Comparison of ENCODE assay signal across 22 mouse cellular contexts in genomic region chr13:30761151-30761631, GRCm38 (mm10). TPM values are rescaled to one million over a fixed set of nuclear protein-coding genes. Genes with fewer than 3 reads are reported as not detected.
DNase-seq lines count a peak whose midpoint lies in the region; ATAC-seq and TF ChIP-seq lines count a peak whose summit lies in the region.
"Had no signal": no experiment of that assay in that cellular context is flagged by ENCODE, and none has a peak within 500 bp of the region (broad histone marks: within the 10 kb centered on the region; RNA-seq: fewer than 3 reads in every experiment).

No protein-coding gene starts in this region.

- H3K36me3 ChIP-seq in heart, embryonic 16.5 days (ENCODE audit: control insufficient read depth, insufficient read depth): no peaks in the 10 kb centered on the region
- H3K36me3 ChIP-seq in CH12.LX (replicated peaks in 1 of 2; ENCODE audit: control insufficient read depth in 1 of 2, insufficient read depth in 1 of 2, low read length in 1 of 2): peaks cover 83 to 97% of the 10 kb centered on the region in 2 experiments
- H3K36me3 ChIP-seq: embryonic facial prominence, embryonic 12.5 days; limb, embryonic 13.5 days; liver, embryonic 13.5 days; midbrain, embryonic 12.5 days had no signal

- no peak for TF ChIP-seq CTCF in CH12.LX (conservative IDR thresholded peaks at IDR 0.05 in 1 of 2, IDR thresholded peaks at IDR 0.05 in 1 of 2; ENCODE audit: low read depth in 2 of 2, low read length in 2 of 2)

- dilution Hi-C loops in CH12.LX (cut with MboI; ENCODE audit: extremely low pct_ligation_motif_present, extremely low pct_unique_long_range_greater_than_20kb, low sequenced_read_pairs): no loop called here

- in situ Hi-C loops in CH12.LX (cut with MboI; ENCODE audit: low pct_ligation_motif_present, low pct_unique_long_range_greater_than_20kb, low sequenced_read_pairs): no loop called here

- TF ChIP-seq EP300 in CH12.LX (IDR thresholded peaks at IDR 0.05; ENCODE audit: low read length): peak; percentile 80

- H3K79me2 ChIP-seq in CH12.LX (replicated peaks; ENCODE audit: control insufficient read depth, extremely low read depth, insufficient read depth, poor library complexity, severe bottlenecking): peaks cover 62% of the 10 kb centered on the region

- H3K4me2 ChIP-seq in heart, embryonic 16.5 days (ENCODE audit: low read depth, low read length): no peak overlapping the region
- peak overlapping the region; percentile 95 for H3K4me2 ChIP-seq in CH12.LX (ENCODE audit: insufficient read depth, low read depth, poor library complexity, severe bottlenecking)
- H3K4me2 ChIP-seq: embryonic facial prominence, embryonic 12.5 days; heart, embryonic 11.5 days; hindbrain, embryonic 14.5 days; limb, embryonic 13.5 days; liver, embryonic 13.5 days; lung, embryonic 14.5 days; midbrain, embryonic 12.5 days had no signal

- peak; percentile 50 for TF ChIP-seq POLR2A in CH12.LX (IDR thresholded peaks at IDR 0.05; ENCODE audit: low read depth, low read length)

- H3K4me3 ChIP-seq in heart, embryonic 16.5 days (ENCODE audit: low read length): no peak overlapping the region
- H3K4me3 ChIP-seq in CH12.LX (replicated peaks in 1 of 3; ENCODE audit: low read depth in 2 of 3, low read length in 2 of 3, poor library complexity in 1 of 3): peak overlapping the region in 1 of 3 experiments; percentile 47
- H3K4me3 ChIP-seq: embryonic facial prominence, embryonic 12.5 days; limb, embryonic 13.5 days; liver, embryonic 13.5 days; midbrain, embryonic 12.5 days had no signal

- no peak for ATAC-seq in heart, embryonic 16.5 days (replicated peaks; ENCODE audit: extremely low read depth, insufficient read depth, low FRiP score)
- no peak for ATAC-seq in frontal cortex, adult (ENCODE audit: low TSS enrichment)
- ATAC-seq: forebrain, embryonic 14.5 days; intestine, postnatal 0 days had no signal

- no peak for DNase-seq in heart, postnatal 25 days (ENCODE audit: low spot score)
- peak; percentile 81 for DNase-seq in CH12.LX (ENCODE audit: extremely low read depth)
- peak; percentile 74 for DNase-seq in naive thymus-derived CD4-positive, alpha-beta T cell, adult 2 months (ENCODE audit: low read depth)
- DNase-seq in thymus, postnatal 14 days: peak; percentile 66
- DNase-seq in embryo, embryonic 9.5 days (ENCODE audit: extremely low spot score): no peak
- no peak for DNase-seq in adrenal gland, adult 2 months
- DNase-seq: cerebellum, adult 2 months; gastrocnemius, postnatal 25 days; heart, postnatal 14 days; liver, embryonic 13.5 days; lung, embryonic 14.5 days had no signal

- no peak overlapping the region for H3K9ac ChIP-seq in heart, embryonic 16.5 days (ENCODE audit: low read length)
- H3K9ac ChIP-seq in CH12.LX (ENCODE audit: insufficient read depth, low read depth): peak overlapping the region; percentile 31
- H3K9ac ChIP-seq: embryonic facial prominence, embryonic 12.5 days; hindbrain, embryonic 14.5 days; limb, embryonic 13.5 days; liver, embryonic 13.5 days; lung, embryonic 14.5 days; midbrain, embryonic 12.5 days had no signal

- intact Hi-C loops in heart, postnatal 25 days (cut with DNase I): no loop called here

- peak overlapping the region; percentile 24 for H3K27ac ChIP-seq in heart, embryonic 16.5 days (ENCODE audit: low read length)
- H3K27ac ChIP-seq in CH12.LX (ENCODE audit: insufficient read depth, low read depth): peak overlapping the region; percentile 93
- H3K27ac ChIP-seq: embryonic facial prominence, embryonic 12.5 days; hindbrain, embryonic 14.5 days; limb, embryonic 13.5 days; liver, embryonic 13.5 days; midbrain, embryonic 12.5 days; stomach, postnatal 0 days had no signal

- H3K4me1 ChIP-seq in heart, embryonic 16.5 days (ENCODE audit: control insufficient read depth, insufficient read depth, low read length): no peaks in the 10 kb centered on the region
- H3K4me1 ChIP-seq in CH12.LX (ENCODE audit: control insufficient read depth in 1 of 2, insufficient read depth in 2 of 2): peaks cover 14 to 99% of the 10 kb centered on the region in 2 experiments
- H3K4me1 ChIP-seq: embryonic facial prominence, embryonic 12.5 days; limb, embryonic 13.5 days; liver, embryonic 13.5 days; midbrain, embryonic 12.5 days had no signal

- 0 out of 2 replicates have a peak, but pooled peaks cover 2% of the 10 kb centered on the region for H3K27me3 ChIP-seq in heart, embryonic 16.5 days (ENCODE audit: control insufficient read depth, insufficient read depth, low read length)
- no peaks in the 10 kb centered on the region for H3K27me3 ChIP-seq in CH12.LX (replicated peaks)
- H3K27me3 ChIP-seq: embryonic facial prominence, embryonic 12.5 days; liver, embryonic 13.5 days; midbrain, embryonic 12.5 days had no signal

- WGBS in heart, embryonic 16.5 days: 69% methylated on average over 8 of the region's 8 CpGs

- H3K9me3 ChIP-seq in heart, embryonic 16.5 days (replicated peaks; ENCODE audit: control insufficient read depth, low read length): no peaks in the 10 kb centered on the region
- H3K9me3 ChIP-seq in CH12.LX (replicated peaks; ENCODE audit: low read length): no peaks in the 10 kb centered on the region
- H3K9me3 ChIP-seq: embryonic facial prominence, embryonic 12.5 days; limb, embryonic 13.5 days; liver, embryonic 13.5 days; midbrain, embryonic 12.5 days had no signal

- TF ChIP-seq RAD21 in CH12.LX (IDR thresholded peaks at IDR 0.05; ENCODE audit: low read depth, low read length): no peak; the same call in 1 of the 2 replicates

TF ChIP-seq in CH12.LX, 34 proteins besides CTCF, POLR2A, EP300 and RAD21:
- peak; percentile 64; the same call in 1 of the 2 replicates for TF ChIP-seq CHD2 (IDR thresholded peaks at IDR 0.05; ENCODE audit: low read length)
- peak; percentile 87; the same call in 1 of the 2 replicates for TF ChIP-seq MEF2A (IDR thresholded peaks at IDR 0.05; ENCODE audit: borderline replicate concordance, low read depth, low read length)
- TF ChIP-seq MYC (IDR thresholded peaks at IDR 0.05; ENCODE audit: low read depth, low read length): peak; percentile 83
- peak; percentile 97 for TF ChIP-seq ETS1 (conservative IDR thresholded peaks at IDR 0.05; ENCODE audit: low read depth, low read length)
- no peak; the same call in 1 of the 2 replicates for TF ChIP-seq USF2 (conservative IDR thresholded peaks at IDR 0.05; ENCODE audit: low read depth, low read length)
- TF ChIP-seq NRF1 (IDR thresholded peaks at IDR 0.05; ENCODE audit: low read depth, low read length): no peak
- peak; percentile 15; the same call in 1 of the 2 replicates for TF ChIP-seq SMC3 (IDR thresholded peaks at IDR 0.05; ENCODE audit: low read depth, low read length)
- peak; percentile 68 for TF ChIP-seq ZMIZ1 (IDR thresholded peaks at IDR 0.05; ENCODE audit: low read depth, low read length)
- TF ChIP-seq KAT2A (IDR thresholded peaks at IDR 0.05; ENCODE audit: insufficient replicate concordance, low read length): 0 out of 2 replicates have a peak, but pooled peaks have one; percentile 37
- 0 out of 2 replicates have a peak, but pooled peaks have one; percentile 8 for TF ChIP-seq JUN (IDR thresholded peaks at IDR 0.05; ENCODE audit: insufficient read depth, low read depth, low read length)
- TF ChIP-seq UBTF (IDR thresholded peaks at IDR 0.05; ENCODE audit: low read depth, low read length): no peak
- peak; percentile 92 for TF ChIP-seq ZNF384 (IDR thresholded peaks at IDR 0.05; ENCODE audit: low read depth, low read length)
- TF ChIP-seq BHLHE40 (IDR thresholded peaks at IDR 0.05; ENCODE audit: low read depth, low read length): peak; percentile 97
- TF ChIP-seq TCF12 (IDR thresholded peaks at IDR 0.05; ENCODE audit: low read depth, low read length): peak; percentile 78
- TF ChIP-seq MAFK (IDR thresholded peaks at IDR 0.05; ENCODE audit: insufficient replicate concordance, low read length): no peak; the same call in 1 of the 2 replicates
- TF ChIP-seq JUND (conservative IDR thresholded peaks at IDR 0.05; ENCODE audit: low read depth, low read length): peak; percentile 55
- TF ChIP-seq USF1 (IDR thresholded peaks at IDR 0.05; ENCODE audit: low read depth, low read length): peak; percentile 47
- peak; percentile 77; the same call in 1 of the 2 replicates for TF ChIP-seq IRF4 (IDR thresholded peaks at IDR 0.05; ENCODE audit: low read depth, low read length)
- peak; percentile 25; the same call in 1 of the 2 replicates for TF ChIP-seq CHD1 (IDR thresholded peaks at IDR 0.05; ENCODE audit: low read depth, low read length)
- TF ChIP-seq HCFC1 (IDR thresholded peaks at IDR 0.05; ENCODE audit: low read depth, low read length): 0 out of 2 replicates have a peak, but pooled peaks have one; percentile 29
- peak; percentile 33; the same call in 1 of the 2 replicates for TF ChIP-seq NELFE (IDR thresholded peaks at IDR 0.05; ENCODE audit: low read depth, low read length)
- peak; percentile 63 for TF ChIP-seq RCOR1 (conservative IDR thresholded peaks at IDR 0.05; ENCODE audit: low read depth, low read length)
- TF ChIP-seq MXI1 (IDR thresholded peaks at IDR 0.05; ENCODE audit: low read depth, low read length): peak; percentile 91; the same call in 1 of the 2 replicates
- no peak for TF ChIP-seq ELF1 (IDR thresholded peaks at IDR 0.05; ENCODE audit: low read depth, low read length)
- no peak for TF ChIP-seq E2F4 (IDR thresholded peaks at IDR 0.05; ENCODE audit: insufficient replicate concordance, low read depth, low read length)
- TF ChIP-seq POLR2AphosphoS2 (IDR thresholded peaks at IDR 0.05; ENCODE audit: low read depth, low read length): 0 out of 2 replicates have a peak, but pooled peaks have one; percentile 17
- peak; percentile 90 for TF ChIP-seq MAX (IDR thresholded peaks at IDR 0.05; ENCODE audit: low read length)
- TF ChIP-seq SIN3A (IDR thresholded peaks at IDR 0.05; ENCODE audit: low read length): peak; percentile 88
TF ChIP-seq in CH12.LX: peak in this region for 22.

RNA-seq across cellular contexts. Expression of gene Irf4, which starts 12.2 kb away (rescaled TPM):
- polyA plus RNA-seq in heart, embryonic 16.5 days (2015; fragmentation: Nextera tagmentation; extraction: Ambion mirVana): 0.22 and 0.24 TPM in 2 replicates
- total RNA-seq in heart, postnatal 25 days (2021): 1 to 10 TPM in 1 of 2 experiments, under 1 TPM in 1; 0.99 to 1.3 TPM
- total RNA-seq in CH12.LX (2012; rRNA removed): 115 and 138 TPM in 2 replicates
- 122 and 142 TPM in 2 replicates for total RNA-seq in CH12.LX (2014; rRNA removed)
- 74.5 and 81.7 TPM in 2 replicates for polyA plus RNA-seq in CH12.LX (2012; ENCODE audit: insufficient read length, low read depth)
- 10 to 100 TPM; 23.5 to 25.7 TPM for total RNA-seq in adrenal gland, adult 2 months (2021)
- 0.88 and 1.4 TPM in 2 replicates for polyA plus RNA-seq in adrenal gland, adult 2 months (2012; rRNA removed)
- polyA plus RNA-seq: neural tube, embryonic 14.5 days had no signal

Comparison
In these comparisons a context has a peak if more than half of its experiments do, and no peak if none do; other contexts are left out.
1. DNase-seq: peak in CH12.LX (single experiment), naive thymus-derived CD4-positive, alpha-beta T cell, adult 2 months (single experiment) and thymus, postnatal 14 days (single experiment); none in heart, postnatal 25 days (single experiment), embryo, embryonic 9.5 days (single experiment) and adrenal gland, adult 2 months (single experiment).
2. RNA of gene Irf4, which starts 12.2 kb away (total RNA-seq): 115 to 142 TPM in CH12.LX and 23.5 to 25.7 TPM in adrenal gland, adult 2 months; 0.99 to 1.3 TPM in heart, postnatal 25 days; every median in the first group is over 10 times any median in the second.